Mouse (Mus musculus) limb, embryonic 10.5 days (tissue): ENCODE measurements around the gene Hsd17b6. TPM values are rescaled to one million over a fixed set of nuclear protein-coding genes. Genes with fewer than 3 reads are reported as not detected.
A peak's percentile ranks its signal among the peaks of the same experiment; 100 is the strongest.

Experiments
- DNase-seq: peaks from one replicate; pipeline ENCODE4 v3.0.0-alpha.2; 2017; ENCODE audit warnings: low spot score
- H3K27ac ChIP-seq: fragments of 300-500 bp; sonication (generic); 2 replicates; pipeline ENCODE4 v1.5.1; 2016; ENCODE audit warnings: mild to moderate bottlenecking
- H3K27me3 ChIP-seq: fragments of 300-500 bp; sonication (generic); 2 replicates; pipeline ENCODE4 v1.6.1; 2016; ENCODE audit warnings: low read depth, mild to moderate bottlenecking; ENCODE audit not compliant: poor library complexity, severe bottlenecking
- H3K36me3 ChIP-seq: fragments of 300-500 bp; sonication (generic); 2 replicates; pipeline ENCODE4 v1.6.1; 2016; ENCODE audit warnings: mild to moderate bottlenecking, moderate library complexity
- H3K4me1 ChIP-seq: fragments of 300-500 bp; sonication (generic); 2 replicates; pipeline ENCODE4 v1.6.1; 2016
- H3K4me3 ChIP-seq: fragments of 300-500 bp; sonication (generic); 2 replicates; pipeline ENCODE4 v1.5.1; 2016; ENCODE audit warnings: mild to moderate bottlenecking, moderate library complexity
- H3K9me3 ChIP-seq: fragments of 300-500 bp; sonication (generic); replicated peaks from 2 replicates; pipeline ENCODE4 v1.6.1; 2016; ENCODE audit warnings: mild to moderate bottlenecking
- WGBS: fragments of 180-500 bp; shearing (Covaris S2); methylation state at CpG from one replicate; pipeline ENCODE4 v1.1.7; 2016; 5-methylcytosine and 5-hydroxymethylcytosine counted together
- polyA plus RNA-seq: library from polyadenylated mRNA; unstranded; fragments of >200 nt; fragmentation: Nextera tagmentation; extraction: Ambion mirVana; gene quantifications from 2 replicates; pipeline ENCODE4 v1.2.1, GENCODE M21; 2016

The Hsd17b6 gene
- polyA plus RNA-seq, 1 experiment from 2014 or later: not detected

DNA sequence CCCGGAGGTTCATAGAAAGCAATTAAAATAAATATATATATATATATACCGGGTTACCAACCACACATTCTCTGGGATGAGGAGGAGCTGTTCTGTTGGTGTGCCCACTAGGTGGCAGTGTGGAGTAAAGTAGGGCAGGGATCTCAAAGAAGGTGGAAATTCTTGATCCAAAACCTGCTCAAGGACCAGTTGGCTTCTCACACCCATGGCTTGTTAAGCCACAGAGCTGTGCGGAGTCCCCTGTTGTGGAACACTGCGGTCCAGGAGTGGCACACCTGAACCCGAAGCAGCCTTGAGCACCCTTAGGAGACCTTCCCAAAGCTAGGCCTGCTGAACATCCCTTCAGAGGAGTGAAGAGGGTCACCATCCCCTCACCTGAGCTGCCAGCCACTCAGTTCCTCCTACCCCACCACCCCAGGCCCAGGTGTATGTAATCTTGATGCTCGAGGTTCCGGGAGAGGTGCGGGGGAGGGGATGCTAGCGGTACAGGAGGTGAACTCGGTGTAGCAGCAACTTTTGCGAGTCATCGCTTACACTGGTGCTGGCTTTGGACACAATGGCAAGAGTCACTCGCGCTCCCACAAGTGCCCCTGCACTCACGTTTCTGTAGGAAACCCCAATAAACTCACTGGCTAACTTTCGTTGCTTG, 51.1 kb downstream of the Hsd17b6 start:
- Histone ChIP-seq H3K4me3 (no peak overlapping the region), H3K36me3 (no peaks in the 10 kb centered on the region), H3K27me3 (no peaks in the 10 kb centered on the region), H3K9me3 (no peaks in the 10 kb centered on the region), H3K4me1 (0 out of 2 replicates have a peak, but pooled peaks cover 3% of the 10 kb centered on the region), H3K27ac (no peak overlapping the region)
- peak; percentile 85 for DNase-seq
- 61% methylated on average over 16 of the region's 16 CpGs for WGBS

GRCm38 (mm10) chr10:127955034-127955433, 52.4 kb downstream of the Hsd17b6 start:
- 81% methylated on average over 4 of the region's 4 CpGs for WGBS
- no peaks in the 10 kb centered on the region for H3K27me3 ChIP-seq
- no peak overlapping the region for H3K27ac ChIP-seq
- H3K4me1 ChIP-seq: peaks cover 6% of the 10 kb centered on the region; the same call in 1 of the 2 replicates
- H3K9me3 ChIP-seq: no peaks in the 10 kb centered on the region
- no peaks in the 10 kb centered on the region for H3K36me3 ChIP-seq
- no peak overlapping the region for H3K4me3 ChIP-seq
- no peak for DNase-seq

- no peak overlapping the region for H3K4me3 ChIP-seq
- DNase-seq: no peak
- no peaks in the 10 kb centered on the region for H3K9me3 ChIP-seq
- H3K27me3 ChIP-seq: no peaks in the 10 kb centered on the region
- H3K27ac ChIP-seq: no peak overlapping the region
- H3K36me3 ChIP-seq: no peaks in the 10 kb centered on the region
- H3K4me1 ChIP-seq: peaks cover 6% of the 10 kb centered on the region; the same call in 1 of the 2 replicates
- WGBS: 83% methylated on average over 4 of the region's 4 CpGs
Measured at GRCm38 (mm10) chr10:127951821-127952220, 55.6 kb downstream of the Hsd17b6 start.

DNA sequence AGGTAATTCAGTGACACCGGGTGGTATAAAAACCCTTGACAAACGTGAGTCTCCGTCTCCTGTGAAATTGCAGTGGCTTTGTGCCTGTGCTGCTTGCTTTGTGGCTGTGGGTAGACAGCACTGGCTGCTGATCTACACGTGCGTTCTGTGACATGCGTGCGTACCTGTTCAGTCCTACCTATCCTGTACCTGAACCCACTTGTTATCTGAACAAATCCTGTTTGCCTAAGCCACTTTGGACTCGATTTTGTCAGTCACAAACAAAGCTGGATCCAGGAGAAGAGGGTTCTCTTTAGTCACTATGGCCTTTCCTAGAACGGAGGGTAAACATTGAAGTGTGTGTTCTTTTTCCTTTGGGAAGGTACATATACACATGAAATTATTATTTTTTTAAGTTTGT, 56.0 kb downstream of the Hsd17b6 start:
- Histone ChIP-seq H3K36me3 (no peaks in the 10 kb centered on the region), H3K4me1 (peaks cover 5% of the 10 kb centered on the region; the same call in 1 of the 2 replicates), H3K9me3 (no peaks in the 10 kb centered on the region), H3K4me3 (no peak overlapping the region), H3K27me3 (no peaks in the 10 kb centered on the region), H3K27ac (no peak overlapping the region)
- 88% methylated on average over 9 of the region's 9 CpGs for WGBS
- DNase-seq: no peak

DNA sequence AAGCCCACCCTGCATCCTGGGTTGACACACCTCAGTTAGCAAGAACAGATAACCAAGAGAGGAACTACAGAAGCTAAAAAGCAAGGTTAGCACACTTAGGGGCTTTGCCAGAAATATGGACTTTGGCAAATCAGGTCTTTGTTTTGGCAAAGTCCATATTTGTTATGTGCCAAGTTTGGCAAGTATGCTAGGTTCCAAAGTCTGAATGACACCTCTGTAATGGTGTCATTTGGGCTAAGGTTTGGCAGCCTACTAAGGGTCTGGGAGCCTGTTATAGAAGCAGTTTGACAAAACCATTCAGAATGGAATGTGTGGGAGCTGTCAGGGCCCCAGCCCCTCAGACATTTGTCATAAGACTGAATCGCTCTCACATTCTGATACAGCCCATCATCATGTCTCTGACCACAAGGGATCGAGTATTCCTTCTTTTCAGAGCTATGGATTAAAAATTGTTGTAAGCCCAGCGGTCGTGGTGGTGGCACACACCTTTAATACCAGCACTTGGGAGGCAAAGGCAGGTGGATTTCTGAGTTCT, 57.7 kb downstream of the Hsd17b6 start:
- no peaks in the 10 kb centered on the region for H3K36me3 ChIP-seq
- no peaks in the 10 kb centered on the region for H3K9me3 ChIP-seq
- no peak overlapping the region for H3K27ac ChIP-seq
- no peak for DNase-seq
- WGBS: 84% methylated on average over 4 of the region's 4 CpGs
- H3K4me1 ChIP-seq: peaks cover 4% of the 10 kb centered on the region; the same call in 1 of the 2 replicates
- H3K27me3 ChIP-seq: no peaks in the 10 kb centered on the region
- H3K4me3 ChIP-seq: no peak overlapping the region

DNA sequence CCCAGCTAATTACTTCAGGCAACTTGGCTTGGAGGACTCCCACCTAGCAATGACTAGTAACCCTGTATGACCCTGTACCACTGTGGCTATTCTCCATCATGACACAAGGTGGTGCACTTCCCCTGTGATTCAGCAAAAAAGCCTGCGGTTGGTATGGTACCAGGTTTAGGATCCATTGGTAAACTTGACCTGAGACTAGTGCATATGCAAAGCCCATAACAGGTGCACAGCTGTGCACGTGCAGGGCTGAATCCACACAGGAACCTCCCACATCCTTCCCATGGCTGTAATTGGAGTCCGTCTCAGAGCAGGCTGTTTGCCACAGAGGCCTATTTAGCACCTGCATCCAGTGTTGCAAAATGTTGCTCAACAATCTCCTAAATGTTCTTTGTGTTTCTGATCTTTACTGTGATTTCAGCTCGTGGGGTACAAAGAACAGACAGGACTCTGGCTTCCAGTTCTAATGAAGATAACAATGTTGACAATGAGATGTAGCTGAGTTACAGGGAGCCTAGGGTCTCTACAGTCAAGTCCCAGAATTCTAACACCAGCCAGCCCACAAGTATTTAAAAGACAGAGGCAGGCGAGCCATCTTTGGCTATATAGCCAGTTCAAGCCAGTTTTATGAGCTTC, 61.9 kb downstream of the Hsd17b6 start:
- WGBS: 42% methylated on average over 5 of the region's 5 CpGs
- Histone ChIP-seq H3K36me3 (no peaks in the 10 kb centered on the region), H3K4me3 (no peak overlapping the region), H3K4me1 (peaks cover under 1% of the 10 kb centered on the region; the same call in 1 of the 2 replicates), H3K27me3 (no peaks in the 10 kb centered on the region), H3K9me3 (no peaks in the 10 kb centered on the region), H3K27ac (no peak overlapping the region)
- DNase-seq: peak; percentile 69

Other genes starting within 250 kb of the Hsd17b6 start
- not detected in 2 replicates for gene Rdh1, start 247.9 kb downstream of the Hsd17b6 start, polyA plus RNA-seq
- gene Rdh16f1, start 247.8 kb downstream of the Hsd17b6 start, polyA plus RNA-seq: not detected in 2 replicates
- 0.06 and 0.13 TPM in 2 replicates for gene Rdh9, start 231.2 kb downstream of the Hsd17b6 start, polyA plus RNA-seq
- gene Rdh16, start 206.5 kb downstream of the Hsd17b6 start, polyA plus RNA-seq: not detected in 2 replicates
- not detected in 2 replicates for gene Rdh19, start 157.7 kb downstream of the Hsd17b6 start, polyA plus RNA-seq
- not detected in 2 replicates for gene Rdh16f2, start 141.1 kb downstream of the Hsd17b6 start, polyA plus RNA-seq
- gene Rdh7, start 118.8 kb downstream of the Hsd17b6 start, polyA plus RNA-seq: not detected in 2 replicates
- gene Sdr9c7, start 109.1 kb downstream of the Hsd17b6 start, polyA plus RNA-seq: not detected in 2 replicates
- gene Prim1, start 7.6 kb upstream of the Hsd17b6 start, polyA plus RNA-seq: 99.0 and 109 TPM in 2 replicates
- gene Naca, start 28.0 kb upstream of the Hsd17b6 start, polyA plus RNA-seq: 898 and 1,037 TPM in 2 replicates
- gene Ptges3, start 51.3 kb upstream of the Hsd17b6 start, polyA plus RNA-seq: 668 and 708 TPM in 2 replicates
- 2,336 and 2,543 TPM in 2 replicates for gene Atp5b, start 75.7 kb upstream of the Hsd17b6 start, polyA plus RNA-seq
- gene Baz2a, start 84.0 kb upstream of the Hsd17b6 start, polyA plus RNA-seq: 12.3 and 14.4 TPM in 2 replicates
- 26.4 and 32.5 TPM in 2 replicates for gene Rbms2, start 172.7 kb upstream of the Hsd17b6 start, polyA plus RNA-seq
- gene Gls2, start 186.8 kb upstream of the Hsd17b6 start, polyA plus RNA-seq: 1.7 and 1.9 TPM in 2 replicates
- gene Spryd4, start 204.2 kb upstream of the Hsd17b6 start, polyA plus RNA-seq: 33.3 and 34.4 TPM in 2 replicates
- gene Mip, start 218.2 kb upstream of the Hsd17b6 start, polyA plus RNA-seq: 0.08 and 0.33 TPM in 2 replicates
- 127 and 135 TPM in 2 replicates for gene Timeless, start 224.5 kb upstream of the Hsd17b6 start, polyA plus RNA-seq
- gene Apon, start 246.5 kb upstream of the Hsd17b6 start, polyA plus RNA-seq: 0.87 and 0.90 TPM in 2 replicates